Mouse (Mus musculus) MEL (cell line): ENCODE data around the gene Shisal2a. TPM values are rescaled to one million over a fixed set of nuclear protein-coding genes. Genes with fewer than 3 reads are reported as not detected.

Experiments used
- DNase-seq: peaks from one replicate; pipeline ENCODE4 v3.0.0; 2011; ENCODE audit warnings: low read depth, low spot score
- H3K27ac ChIP-seq: 2 replicates; pipeline ENCODE4 v1.5.1; 2012; ENCODE audit warnings: low read depth, mild to moderate bottlenecking, control low read depth, low read length, moderate library complexity; ENCODE audit not compliant: control insufficient read depth
- H3K27me3 ChIP-seq, 2 experiments: fragments of 150-350 bp in 1 of 2; sonication (generic) in 1 of 2; 2 replicates each; pipeline ENCODE4 v1.6.1; 2012; ENCODE audit warnings: low read length in 2 of 2, mild to moderate bottlenecking in 2 of 2, improper control_type of control experiment in 1 of 2, moderate library complexity in 1 of 2; ENCODE audit not compliant: insufficient read depth in 2 of 2, control insufficient read depth in 1 of 2
- H3K36me3 ChIP-seq, 2 experiments: 2 replicates each; pipeline ENCODE4 v1.6.1; 2012 to 2014; ENCODE audit warnings: low read length in 2 of 2, improper control_type of control experiment in 1 of 2, inconsistent platforms in 1 of 2, mild to moderate bottlenecking in 1 of 2; ENCODE audit not compliant: insufficient read depth in 2 of 2, control insufficient read depth in 1 of 2
- H3K4me1 ChIP-seq, 2 experiments: fragments of 150-350 bp in 1 of 2; sonication (generic) in 1 of 2; 2 replicates each; pipeline ENCODE4 v1.6.1; 2012; ENCODE audit warnings: low read length in 2 of 2, improper control_type of control experiment in 1 of 2, mild to moderate bottlenecking in 1 of 2; ENCODE audit not compliant: insufficient read depth in 2 of 2, control insufficient read depth in 1 of 2
- H3K4me3 ChIP-seq, 2 experiments: fragments of 150-350 bp in 1 of 2; sonication (generic) in 1 of 2; 2 replicates each; pipeline ENCODE4 v1.5.1; 2012; ENCODE audit warnings: low read depth in 2 of 2, low read length in 2 of 2, mild to moderate bottlenecking in 2 of 2, moderate library complexity in 2 of 2, control low read depth in 1 of 2, improper control_type of control experiment in 1 of 2; ENCODE audit not compliant: control insufficient read depth in 1 of 2, insufficient read depth in 1 of 2
- H3K79me2 ChIP-seq: 2 replicates; pipeline ENCODE4 v1.6.1; 2012; ENCODE audit warnings: mild to moderate bottlenecking, low read length, moderate library complexity; ENCODE audit not compliant: control insufficient read depth, poor library complexity, insufficient read depth
- H3K9ac ChIP-seq: 2 replicates; pipeline ENCODE4 v1.6.1; 2012; ENCODE audit warnings: low read depth, mild to moderate bottlenecking, control low read depth, low read length, moderate library complexity; ENCODE audit not compliant: control insufficient read depth, poor library complexity, severe bottlenecking
- H3K9me3 ChIP-seq: fragments of 150-350 bp; sonication (generic); replicated peaks from 2 replicates; pipeline ENCODE4 v1.6.1; 2012; ENCODE audit warnings: mild to moderate bottlenecking, low read length, improper control_type of control experiment, moderate library complexity; ENCODE audit not compliant: insufficient read depth
- CHD1 ChIP-seq: IDR thresholded peaks from 2 replicates; pipeline ENCODE4 v1.6.1; 2012; ENCODE audit warnings: low read depth, mild to moderate bottlenecking, inconsistent platforms, low read length, improper control_type of control experiment
- CHD2 ChIP-seq: IDR thresholded peaks from 2 replicates; pipeline ENCODE4 v1.6.1; 2011; ENCODE audit warnings: low read length, improper control_type of control experiment
- E2F4 ChIP-seq: IDR thresholded peaks from 2 replicates; pipeline ENCODE4 v1.6.1; 2011; ENCODE audit warnings: low read depth, low read length, improper control_type of control experiment, borderline replicate concordance
- HCFC1 ChIP-seq: IDR thresholded peaks from 2 replicates; pipeline ENCODE4 v1.6.1; 2012; ENCODE audit warnings: low read depth, mild to moderate bottlenecking, inconsistent platforms, low read length, improper control_type of control experiment, moderate library complexity
- JUND ChIP-seq: IDR thresholded peaks from 2 replicates; pipeline ENCODE4 v1.6.1; 2011; ENCODE audit warnings: low read depth, mild to moderate bottlenecking, improper control_type of control experiment, low read length
- KAT2A ChIP-seq: conservative IDR thresholded peaks from 2 replicates; pipeline ENCODE4 v1.6.1; 2012; ENCODE audit warnings: low read depth, low read length, improper control_type of control experiment, inconsistent platforms
- MAX ChIP-seq: IDR thresholded peaks from 2 replicates; pipeline ENCODE4 v1.6.1; 2011; ENCODE audit warnings: low read length, improper control_type of control experiment
- MAZ ChIP-seq: IDR thresholded peaks from 2 replicates; pipeline ENCODE4 v1.6.1; 2012; ENCODE audit warnings: low read depth, mild to moderate bottlenecking, inconsistent platforms, low read length, improper control_type of control experiment
- MEF2A ChIP-seq: IDR thresholded peaks from 2 replicates; pipeline ENCODE4 v1.6.1; 2014; ENCODE audit warnings: low read depth, mild to moderate bottlenecking, inconsistent platforms, low read length, improper control_type of control experiment; ENCODE audit not compliant: poor library complexity, insufficient replicate concordance, severe bottlenecking; ENCODE audit errors: extremely low read depth
- MXI1 ChIP-seq: IDR thresholded peaks from 2 replicates; pipeline ENCODE4 v1.6.1; 2011; ENCODE audit warnings: mild to moderate bottlenecking, low read depth, low read length, improper control_type of control experiment
- POLR2AphosphoS2 ChIP-seq: IDR thresholded peaks from 2 replicates; pipeline ENCODE4 v1.6.1; 2011; ENCODE audit warnings: low read length, improper control_type of control experiment
- POLR2AphosphoS5 ChIP-seq: IDR thresholded peaks from 2 replicates; pipeline ENCODE4 v1.6.1; 2012; ENCODE audit warnings: low read depth, borderline replicate concordance, mild to moderate bottlenecking, inconsistent platforms, low read length, moderate library complexity, mixed read lengths
- SMC3 ChIP-seq: IDR thresholded peaks from 2 replicates; pipeline ENCODE4 v1.6.1; 2011; ENCODE audit warnings: low read depth, low read length, improper control_type of control experiment
- TBP ChIP-seq: IDR thresholded peaks from 2 replicates; pipeline ENCODE4 v1.8.0; 2011; ENCODE audit warnings: low read depth, low read length, improper control_type of control experiment
- TCF12 ChIP-seq: IDR thresholded peaks from 2 replicates; pipeline ENCODE4 v1.6.1; 2014; ENCODE audit warnings: low read depth, mild to moderate bottlenecking, inconsistent platforms, low read length, improper control_type of control experiment, moderate library complexity
- UBTF ChIP-seq: IDR thresholded peaks from 2 replicates; pipeline ENCODE4 v1.6.1; 2012; ENCODE audit warnings: low read depth, mild to moderate bottlenecking, inconsistent platforms, low read length, improper control_type of control experiment, moderate library complexity, borderline replicate concordance; ENCODE audit not compliant: insufficient read depth
- USF2 ChIP-seq, 2 experiments: IDR thresholded peaks; 2 replicates each; pipeline ENCODE4 v1.6.1; 2011 to 2012; ENCODE audit warnings: improper control_type of control experiment in 2 of 2, low read length in 2 of 2, borderline replicate concordance in 1 of 2, inconsistent platforms in 1 of 2, low read depth in 1 of 2, mild to moderate bottlenecking in 1 of 2; ENCODE audit not compliant: insufficient read depth in 1 of 2
- polyA plus RNA-seq, 2 experiments: library from polyadenylated mRNA; stranded (reverse) in 1 of 2; unstranded in 1 of 2; fragments of >175 nt in 1 of 2; fragments of >200 nt in 1 of 2; gene quantifications; 2 replicates each; pipeline versions ENCODE4 v1.2.1 to v1.2.4; 2012; ENCODE audit warnings: low replicate concordance in 2 of 2, low read depth in 1 of 2; ENCODE audit not compliant: insufficient read length in 2 of 2, insufficient read depth in 1 of 2, missing spikeins in 1 of 2
- total RNA-seq: library from RNA; depleted of rRNA; stranded (reverse); fragments of 300-350 nt; gene quantifications from 2 replicates; pipeline ENCODE4 v1.2.3, GENCODE M21; 2012

Gene Shisal2a
- total and polyA plus RNA-seq, 3 experiments = not detected

DNA sequence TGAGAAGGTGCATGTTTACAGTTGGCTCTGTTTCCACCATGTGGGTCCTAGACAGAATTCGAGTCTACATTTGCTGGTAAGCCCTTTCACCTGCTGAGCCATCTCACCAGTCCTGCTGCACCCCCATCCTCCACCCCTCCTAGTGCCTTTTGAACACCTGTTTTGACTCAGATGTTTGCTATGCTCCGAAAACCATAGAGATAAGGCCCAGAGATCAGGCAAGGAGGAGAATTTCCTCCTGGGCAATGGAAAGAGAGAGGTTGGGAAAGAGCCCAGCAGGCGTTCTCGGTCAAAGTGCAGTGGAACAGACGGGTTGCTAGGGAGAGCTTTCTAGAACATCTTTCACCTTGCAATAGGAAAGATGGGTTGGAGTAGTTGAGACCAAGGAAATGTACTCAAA is 8.0 kb upstream of the Shisal2a start:
- H3K36me3 ChIP-seq = peaks cover 0 to 2% of the 10 kb centered on the region in 2 experiments; a peak in 2 of 4 replicates
- TF ChIP-seq MXI1 (no peak), UBTF (no peak), KAT2A (no peak), TCF12 (no peak), CHD1 (no peak)
- TF ChIP-seq, all 39 proteins: peak for 0
- Histone ChIP-seq H3K79me2 (no peaks in the 10 kb centered on the region), H3K27ac (no peak overlapping the region), H3K4me1 (no peaks in the 10 kb centered on the region; a peak in 1 of 4 replicates), H3K9ac (no peak overlapping the region), H3K27me3 (peaks cover 0 to 6% of the 10 kb centered on the region in 2 experiments; a peak in 2 of 4 replicates), H3K4me3 (no peak overlapping the region), H3K9me3 (no peaks in the 10 kb centered on the region)
- DNase-seq = no peak

DNA sequence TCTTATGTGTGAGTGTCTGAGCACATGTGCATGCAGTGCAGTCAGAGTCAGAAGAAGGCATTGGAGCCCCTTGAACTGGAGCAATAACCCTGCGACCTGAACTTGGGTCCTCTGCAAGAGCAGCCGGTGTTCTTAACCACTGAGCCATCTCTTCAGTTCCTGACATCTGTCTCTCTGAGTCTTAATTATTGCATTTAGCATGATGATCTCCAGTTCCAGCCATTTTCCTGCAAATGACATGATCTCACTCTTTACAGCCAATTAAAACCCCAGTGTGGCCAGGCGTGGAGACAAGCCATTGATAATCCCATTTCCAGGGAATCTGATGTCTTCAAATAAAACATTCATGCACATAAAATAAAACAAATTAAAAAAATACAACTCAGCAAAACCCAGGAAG is 5.6 kb upstream of the Shisal2a start:
- Histone ChIP-seq H3K36me3 (peaks cover 0 to 2% of the 10 kb centered on the region in 2 experiments; a peak in 2 of 4 replicates), H3K79me2 (no peaks in the 10 kb centered on the region), H3K9me3 (no peaks in the 10 kb centered on the region), H3K27ac (no peak overlapping the region), H3K4me3 (no peak overlapping the region), H3K27me3 (peaks cover 3 to 8% of the 10 kb centered on the region in 2 experiments; a peak in 3 of 4 replicates), H3K4me1 (no peaks in the 10 kb centered on the region; a peak in 1 of 4 replicates), H3K9ac (no peak overlapping the region)
- no peak for DNase-seq
- TF ChIP-seq CHD1 (no peak), HCFC1 (no peak), JUND (no peak), SMC3 (no peak), TBP (no peak), E2F4 (no peak), POLR2AphosphoS5 (no peak), USF2 (IDR thresholded peaks at IDR 0.05; ENCODE audit: borderline replicate concordance in 1 of 2, insufficient read depth in 1 of 2, low read depth in 1 of 2, low read length in 2 of 2) (no peak)

DNA sequence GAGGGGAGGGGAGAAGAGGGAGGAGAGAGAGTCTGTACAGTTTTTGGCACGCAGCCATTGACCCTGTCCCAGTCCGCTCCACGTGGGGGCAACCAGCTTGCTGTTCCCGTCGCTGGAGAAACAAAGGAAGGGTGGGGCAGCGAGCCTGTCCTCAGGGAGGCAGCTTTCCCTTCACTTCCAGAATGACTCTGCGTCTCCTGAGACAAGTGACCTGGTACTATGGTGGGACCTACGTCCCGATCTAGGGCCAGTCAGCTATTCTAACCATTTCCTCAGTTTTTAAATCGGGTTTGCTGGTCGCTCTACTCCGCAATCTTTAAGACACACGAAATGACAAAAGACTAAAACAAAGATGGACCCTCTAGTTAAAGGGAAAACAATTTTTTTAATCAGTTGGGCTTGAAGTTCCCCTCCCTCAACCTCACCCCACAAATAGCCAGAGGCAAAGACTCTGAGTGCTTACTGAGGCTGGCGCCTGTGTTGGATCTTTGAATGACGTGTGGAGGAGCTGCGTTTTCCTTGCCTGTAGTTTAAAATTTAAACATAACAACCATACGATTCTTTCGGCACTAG is 4.6 kb upstream of the Shisal2a start:
- TF ChIP-seq MAX (no peak), MAZ (no peak), SMC3 (no peak), MEF2A (no peak), CHD2 (no peak), POLR2AphosphoS2 (no peak), UBTF (no peak)
- Histone ChIP-seq H3K79me2 (no peaks in the 10 kb centered on the region), H3K4me3 (no peak overlapping the region; a peak in 1 of 4 replicates), H3K9ac (no peak overlapping the region), H3K9me3 (no peaks in the 10 kb centered on the region), H3K27ac (no peak overlapping the region), H3K4me1 (no peaks in the 10 kb centered on the region; a peak in 1 of 4 replicates), H3K27me3 (peaks cover 3 to 9% of the 10 kb centered on the region in 2 experiments; a peak in 3 of 4 replicates), H3K36me3 (peaks cover 0 to 1% of the 10 kb centered on the region in 2 experiments; a peak in 2 of 4 replicates)
- DNase-seq = no peak
